Mouse (Mus musculus): ENCODE measurements around the gene Pkn1.

GRCm38 (mm10) chr8:83729009-83729807, 30.2 kb upstream of the Pkn1 start:
- TF ChIP-seq CTCF (IDR thresholded peaks at IDR 0.05; ENCODE audit: control insufficient read depth, insufficient read depth, insufficient replicate concordance, low read depth, low read length) (peak; percentile 23; the same call in 1 of the 2 replicates), POLR2A (IDR thresholded peaks at IDR 0.05; ENCODE audit: control insufficient read depth, low read depth, low read length) (no peak)

Measured in testis, adult 2 months (tissue).